Mouse (Mus musculus) G1E-ER4 (cell line): ENCODE results near the gene Slc2a2. TPM values are rescaled to one million over a fixed set of nuclear protein-coding genes. Genes with fewer than 3 reads are reported as not detected.

Experiments used
- GATA1 ChIP-seq: IDR thresholded peaks from one replicate; pipeline ENCODE4 v1.8.0; 2012; ENCODE audit warnings: low read length, inconsistent platforms
- polyA plus RNA-seq: library from polyadenylated mRNA; stranded (reverse); fragments of >175 nt; gene quantifications from 2 replicates; pipeline ENCODE4 v1.2.3, GENCODE M21; 2012

The Slc2a2 gene
- polyA plus RNA-seq, 1 experiment: not detected

DNA sequence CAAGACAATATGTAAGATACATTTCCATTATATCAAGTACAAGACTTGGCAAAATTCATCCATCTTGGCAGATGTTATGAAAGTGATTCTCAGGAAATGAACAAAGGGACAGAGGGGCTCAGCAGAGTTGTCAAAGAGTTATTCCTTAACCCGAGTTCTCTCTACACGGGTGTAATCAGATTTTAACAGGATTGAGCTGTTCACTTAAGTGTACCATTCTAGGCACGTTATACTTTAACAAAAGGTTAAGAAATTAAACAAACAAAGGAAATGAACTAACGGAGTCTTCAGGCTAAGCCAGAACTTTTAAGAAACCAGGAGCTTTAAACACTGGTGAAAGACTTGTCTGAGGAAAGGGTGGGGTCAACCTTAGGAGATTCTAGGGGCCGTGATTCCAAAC, 23.5 kb downstream of the Slc2a2 start:
- no peak for TF ChIP-seq GATA1

DNA sequence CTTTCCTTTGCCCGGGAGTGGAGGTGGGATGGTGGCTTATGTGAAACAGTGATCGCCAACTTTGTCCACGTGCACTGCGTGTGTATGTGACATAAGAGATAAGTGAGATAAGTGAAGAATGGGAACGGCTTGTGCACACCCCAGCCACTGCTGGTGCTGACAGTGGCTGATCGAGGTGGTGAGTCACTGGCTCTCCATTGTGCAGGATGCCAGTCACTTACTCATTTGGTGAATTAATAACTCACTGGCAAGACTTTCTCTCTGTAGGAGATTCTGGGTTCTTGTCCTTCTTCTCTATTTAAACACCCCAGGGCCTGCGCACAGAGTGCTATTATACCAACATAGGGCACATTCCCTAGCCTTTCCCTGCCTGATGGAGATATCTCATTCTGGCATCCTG, 24.1 kb downstream of the Slc2a2 start:
- no peak for TF ChIP-seq GATA1

DNA sequence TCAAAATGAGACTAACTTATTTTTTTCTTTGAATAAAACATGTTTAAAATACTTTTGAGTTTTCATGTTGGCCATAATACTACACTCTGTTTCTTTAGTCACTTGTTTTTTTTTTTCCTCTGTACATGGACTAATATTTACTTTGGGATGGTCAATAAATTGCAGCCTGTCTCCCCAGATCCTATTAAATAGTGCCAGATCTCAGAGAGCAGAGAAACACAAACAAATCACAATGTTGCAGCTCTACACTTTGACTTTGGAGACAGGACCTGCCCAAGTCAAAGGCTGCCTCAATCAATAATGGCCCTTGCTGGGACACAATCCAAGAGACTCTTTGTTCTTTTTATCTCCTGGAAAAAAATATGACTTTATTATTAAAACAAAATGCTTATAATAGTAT, 24.8 kb downstream of the Slc2a2 start:
- TF ChIP-seq GATA1: no peak

DNA sequence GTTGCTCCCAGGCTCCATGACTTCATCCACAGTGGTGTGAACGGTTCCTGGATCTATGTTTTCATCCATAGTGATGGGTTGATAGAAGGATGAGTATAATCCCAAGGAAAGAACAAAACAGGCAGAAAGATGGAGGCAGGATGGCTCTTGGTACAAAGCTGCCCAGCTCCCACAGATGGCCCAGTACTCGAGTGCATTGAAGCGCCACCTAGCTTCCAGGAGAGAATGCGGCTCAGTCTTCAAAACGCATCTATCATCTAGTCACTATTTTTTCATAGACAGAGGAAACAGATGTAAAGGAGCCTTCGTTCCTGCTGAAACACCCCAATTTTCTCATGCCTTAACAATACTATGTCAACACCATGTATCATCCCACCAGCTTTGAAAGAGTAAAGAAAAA, 25.8 kb downstream of the Slc2a2 start:
- TF ChIP-seq GATA1: no peak

DNA sequence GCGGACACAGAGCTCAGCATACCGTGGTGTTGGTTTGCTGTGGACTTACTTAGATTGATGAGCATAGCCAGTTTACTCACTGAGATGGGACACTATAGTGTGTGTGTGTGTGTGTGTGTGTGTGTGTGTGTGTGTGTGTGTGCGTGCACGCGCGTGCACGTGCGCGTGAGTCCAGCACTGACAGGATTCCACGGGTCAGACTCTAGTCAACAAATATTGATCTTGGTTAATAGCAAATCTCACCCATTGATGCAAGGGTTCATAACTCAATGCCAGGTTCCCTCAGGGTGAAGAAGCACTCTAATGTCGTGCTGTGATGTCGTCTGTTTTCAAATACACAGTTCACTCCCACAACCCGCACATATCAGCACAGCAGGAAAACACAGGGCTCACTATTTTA, 27.5 kb downstream of the Slc2a2 start:
- no peak for TF ChIP-seq GATA1

DNA sequence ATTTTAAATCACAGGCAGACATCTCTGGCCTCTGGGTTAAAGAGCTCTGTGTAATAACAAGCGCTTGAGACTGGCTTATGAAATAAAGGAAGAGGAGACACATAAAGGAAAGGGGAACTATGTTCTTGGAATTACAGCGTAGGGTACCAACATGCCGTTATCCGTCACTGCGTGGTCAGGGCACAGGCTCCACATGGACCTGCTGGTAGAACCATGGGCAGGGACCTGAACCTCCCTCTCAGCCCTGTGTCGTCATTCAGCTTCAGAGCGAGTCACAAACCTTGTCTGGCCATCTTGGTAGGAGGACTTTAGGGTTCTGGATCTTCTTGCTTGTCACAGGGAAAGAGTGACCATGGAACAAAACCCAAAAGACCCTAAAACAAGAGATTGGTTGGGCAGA, 28.7 kb downstream of the Slc2a2 start:
- no peak for TF ChIP-seq GATA1

DNA sequence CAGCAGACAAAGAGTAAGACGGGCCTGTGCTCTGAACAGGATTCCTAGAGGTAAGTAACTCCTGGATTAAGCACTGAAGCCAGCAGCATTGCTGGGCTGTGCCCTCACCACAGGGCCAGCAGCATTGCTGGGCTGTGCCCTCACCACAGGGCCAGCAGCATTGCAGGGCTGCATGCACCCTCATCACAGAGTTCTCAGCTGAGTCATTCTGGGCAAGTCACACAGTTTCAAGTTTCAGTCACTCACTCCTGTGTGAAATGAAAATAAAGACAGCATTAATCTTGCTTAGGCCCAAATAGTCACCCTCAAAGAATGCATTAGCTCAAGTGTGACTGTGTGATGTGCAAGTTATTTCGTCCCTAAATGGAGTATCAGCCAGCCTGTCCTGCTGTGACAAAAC, 37.0 kb downstream of the Slc2a2 start:
- TF ChIP-seq GATA1: no peak

DNA sequence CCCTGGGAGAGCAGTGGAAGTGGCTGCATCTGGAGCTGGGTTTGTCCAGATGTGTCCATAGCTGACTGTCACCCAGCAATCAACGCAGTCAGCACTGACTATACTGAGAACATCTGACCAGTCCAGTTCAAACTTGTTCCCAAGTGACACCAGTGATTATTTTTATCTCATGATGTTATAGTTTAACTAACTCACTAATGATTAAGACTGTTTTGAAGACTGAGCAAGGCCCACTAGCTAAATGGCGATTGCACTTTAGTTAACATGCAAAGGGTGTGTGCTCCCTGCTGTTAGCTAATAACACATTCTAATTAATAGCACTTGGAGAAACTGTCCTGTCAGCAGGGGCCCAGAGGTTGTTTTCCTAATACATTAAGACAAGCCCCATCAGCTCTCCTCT, 39.3 kb downstream of the Slc2a2 start:
- TF ChIP-seq GATA1: no peak

DNA sequence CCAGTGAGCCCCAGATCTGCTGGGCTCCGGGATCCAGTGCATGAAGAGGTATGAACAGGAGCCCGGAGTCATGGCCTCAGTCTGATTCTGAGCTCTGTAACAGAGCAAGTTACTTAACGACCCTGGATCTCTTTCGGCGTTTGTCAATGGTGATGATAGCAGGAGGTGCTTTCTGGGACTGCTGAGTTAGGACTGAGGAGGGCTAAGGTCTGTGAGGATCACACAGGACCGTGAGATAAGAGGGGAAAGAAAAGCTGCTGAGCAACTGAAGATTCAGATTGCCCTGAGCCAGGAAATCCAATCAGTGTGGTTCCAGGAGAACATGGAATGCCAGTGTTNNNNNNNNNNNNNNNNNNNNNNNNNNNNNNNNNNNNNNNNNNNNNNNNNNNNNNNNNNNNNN, 42.6 kb downstream of the Slc2a2 start:
- no peak for TF ChIP-seq GATA1

DNA sequence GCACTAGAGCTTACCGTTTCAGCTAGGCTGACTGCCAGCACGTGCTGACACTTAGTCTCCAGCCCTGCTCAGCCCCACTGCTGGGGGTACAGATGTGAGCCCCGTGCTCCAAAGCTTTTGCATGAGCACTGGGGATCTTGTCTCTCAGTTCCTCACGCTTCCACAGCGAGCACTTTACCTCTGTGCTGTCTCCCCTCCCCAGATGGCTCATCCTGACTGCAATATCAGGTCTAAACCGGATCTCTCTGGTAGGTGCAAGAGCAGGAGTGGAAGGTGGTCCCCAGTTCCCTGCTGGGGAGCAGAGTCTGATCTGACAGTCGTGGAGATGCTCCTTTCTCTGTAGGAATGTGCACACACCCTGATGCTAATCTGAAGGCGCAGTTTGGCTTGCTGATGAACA, 45.5 kb downstream of the Slc2a2 start:
- no peak for TF ChIP-seq GATA1

DNA sequence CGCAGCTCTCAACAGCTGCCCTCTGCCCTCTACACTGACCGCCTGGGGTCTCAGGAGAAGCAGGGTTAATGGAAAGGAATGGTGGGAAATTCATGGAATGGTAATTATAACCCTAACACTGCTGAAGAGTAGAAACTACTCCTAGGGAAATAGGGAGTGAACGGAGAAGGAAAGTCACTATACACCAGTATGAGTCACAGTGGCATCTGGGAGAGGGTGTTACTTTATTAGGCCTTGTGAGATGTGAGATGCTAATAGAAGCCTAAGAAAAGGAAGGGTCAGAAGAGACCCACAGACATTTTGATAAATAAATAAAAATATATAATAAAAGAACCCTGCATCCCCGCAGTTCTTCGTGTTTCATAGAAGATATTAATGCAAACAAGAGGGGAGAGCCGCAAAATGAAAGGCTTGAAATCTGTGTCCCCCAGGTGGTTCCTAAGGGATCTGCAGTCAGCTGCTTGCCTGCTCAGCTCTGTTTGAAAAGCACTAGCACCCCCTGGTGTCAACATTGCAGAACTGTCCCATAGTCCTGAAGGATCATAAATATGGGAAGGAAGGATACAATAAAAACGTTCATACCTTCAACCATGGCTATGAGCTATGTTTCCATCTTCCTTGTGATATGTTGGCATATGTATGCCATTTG, 48.3 kb downstream of the Slc2a2 start:
- no peak for TF ChIP-seq GATA1

DNA sequence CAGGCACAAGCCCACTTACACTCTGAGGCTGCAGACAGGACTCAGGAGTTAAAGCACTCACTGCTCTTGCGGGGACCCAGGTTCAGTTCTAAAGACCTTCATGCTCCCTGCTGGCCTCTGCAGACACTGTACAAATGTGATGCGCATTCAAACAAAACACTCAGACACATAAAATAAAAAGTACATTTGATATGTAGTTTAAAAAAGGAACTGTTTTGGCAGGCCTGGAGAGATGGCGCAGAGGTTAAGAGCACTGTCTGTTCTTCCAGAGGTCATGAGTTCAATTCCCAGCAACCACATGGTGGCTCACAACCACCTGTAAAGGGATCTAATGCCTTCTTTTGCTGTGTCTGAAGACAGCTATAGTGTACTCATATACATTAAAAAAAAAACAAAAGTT, 50.4 kb downstream of the Slc2a2 start:
- TF ChIP-seq GATA1: no peak

DNA sequence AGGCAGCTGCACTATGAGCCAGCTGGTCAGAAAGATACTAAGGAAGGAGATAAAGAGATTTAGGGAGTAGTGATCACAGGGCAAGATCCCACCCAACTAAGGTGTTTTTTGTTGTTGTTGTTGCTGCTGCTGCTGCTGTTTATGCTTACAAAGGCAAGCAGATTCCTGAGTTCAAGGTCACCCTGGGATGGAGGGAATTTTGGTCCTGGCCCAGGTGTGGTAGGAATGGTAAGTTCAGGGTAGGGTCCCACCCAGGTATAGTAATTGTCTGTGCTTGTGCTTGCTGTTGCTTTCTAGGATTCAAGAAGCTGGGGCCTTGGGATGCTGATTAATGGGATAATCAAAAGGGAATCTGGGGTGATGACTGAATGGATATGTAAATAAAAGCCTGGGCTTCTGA, 51.3 kb downstream of the Slc2a2 start:
- TF ChIP-seq GATA1: no peak

DNA sequence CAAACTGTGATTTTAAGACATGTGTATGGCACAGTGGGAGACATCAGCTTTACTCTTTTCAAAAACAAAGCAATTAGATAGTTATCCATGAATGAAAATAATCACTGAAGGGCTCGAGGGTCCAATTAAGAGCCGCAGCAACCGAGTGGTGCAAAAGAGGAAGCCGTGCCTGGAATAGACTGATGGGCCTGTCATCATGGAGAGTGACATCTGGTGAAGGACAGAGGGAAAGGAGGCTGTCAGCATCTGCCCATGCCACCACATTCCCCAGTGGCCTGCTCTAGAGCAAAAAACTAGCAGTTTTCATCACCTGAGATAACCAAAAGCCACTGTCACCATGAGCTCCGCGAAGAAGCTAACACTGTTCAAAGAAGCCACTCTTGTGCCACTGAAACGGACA, 57.8 kb downstream of the Slc2a2 start:
- TF ChIP-seq GATA1: no peak

DNA sequence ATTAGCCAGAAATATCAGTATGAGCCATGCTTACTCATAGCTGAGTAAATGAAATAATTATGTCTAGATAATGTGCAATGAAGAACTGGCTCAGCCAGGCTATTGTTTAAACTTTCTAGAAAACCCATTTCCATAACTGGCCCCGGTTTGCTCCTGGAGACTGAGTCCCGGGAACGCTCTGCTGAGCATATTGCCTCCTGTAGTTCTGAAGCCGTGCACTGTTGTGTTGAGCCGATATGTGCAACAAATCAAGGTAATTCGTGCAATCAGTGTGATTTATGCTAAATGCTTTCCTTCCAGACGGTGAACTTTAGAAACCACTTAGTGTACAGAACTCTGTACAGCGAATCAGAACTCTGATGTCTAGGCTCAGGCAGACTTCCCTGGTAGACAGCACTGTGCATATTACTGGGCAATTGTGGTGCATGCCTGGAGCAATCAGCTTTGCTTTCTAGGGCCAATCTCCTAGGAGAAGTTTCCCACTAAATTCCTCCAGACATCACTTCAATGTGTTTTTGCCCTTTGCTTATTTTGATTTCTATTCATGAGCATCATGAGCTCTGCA, 63.6 kb downstream of the Slc2a2 start:
- no peak for TF ChIP-seq GATA1

DNA sequence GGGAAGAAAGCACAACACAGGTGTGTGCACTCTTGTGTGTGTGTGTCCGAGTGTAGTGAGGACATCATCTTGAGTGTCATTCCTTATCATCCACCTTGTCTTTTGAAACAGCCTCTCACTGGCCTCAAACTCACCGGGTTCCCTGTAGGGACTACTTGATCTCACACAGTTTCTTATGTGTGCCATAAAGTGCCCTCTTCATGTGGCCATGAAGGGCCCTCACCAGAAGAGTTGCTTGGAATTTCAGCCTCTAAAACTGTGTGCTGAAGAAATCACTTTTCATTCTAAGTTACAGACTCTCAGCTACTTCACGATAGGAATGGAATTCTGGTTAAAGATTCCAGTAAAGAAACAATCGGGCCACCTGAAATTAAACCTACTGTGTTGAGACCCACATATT, 69.2 kb downstream of the Slc2a2 start:
- no peak for TF ChIP-seq GATA1

DNA sequence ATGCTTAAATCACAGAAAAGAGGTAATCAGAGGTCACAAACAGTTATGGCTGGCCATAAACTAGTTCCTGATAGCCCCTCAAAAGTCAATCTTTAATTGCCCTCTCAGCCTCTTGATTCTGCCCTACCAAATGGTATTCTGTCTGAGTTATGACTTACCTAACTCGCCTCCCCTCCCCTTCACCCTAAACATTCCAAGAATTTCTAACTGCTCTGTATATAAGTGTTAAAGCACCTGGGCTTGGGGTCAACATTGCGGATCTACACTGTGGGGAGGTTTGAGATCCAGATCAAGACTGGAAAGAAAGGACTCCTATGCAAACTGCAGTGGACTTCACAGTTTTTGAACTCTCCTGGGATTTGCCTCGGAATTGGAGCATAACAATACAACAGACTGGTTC, 70.5 kb downstream of the Slc2a2 start:
- no peak for TF ChIP-seq GATA1

DNA sequence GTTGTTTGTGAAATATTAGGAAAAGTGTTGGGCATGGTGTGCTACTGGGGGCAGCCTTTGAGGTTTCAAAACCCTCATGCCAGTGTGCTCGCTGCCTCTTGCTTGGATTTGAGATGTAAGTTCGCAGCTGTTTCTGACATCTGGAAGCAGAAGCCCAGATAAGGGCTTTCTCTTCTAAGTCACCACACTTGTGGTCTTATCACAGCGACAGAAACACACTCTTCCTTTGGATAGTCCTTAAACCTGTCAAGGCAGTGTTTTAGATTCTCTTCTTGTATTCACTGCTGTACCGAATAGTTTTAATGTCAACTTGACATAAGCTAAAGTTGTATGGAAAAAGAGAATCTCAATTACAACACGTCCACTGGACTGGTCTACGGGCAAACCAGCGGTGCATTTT, 77.7 kb downstream of the Slc2a2 start:
- TF ChIP-seq GATA1: peak; percentile 88
